Mouse (Mus musculus): ENCODE measurements around the gene Nlrc5. TPM values are rescaled to one million over a fixed set of nuclear protein-coding genes. Genes with fewer than 3 reads are reported as not detected.
"Not testable (repeated sequence)": the region's sequence is repeated elsewhere in the genome, so short reads cannot be mapped to it uniquely, and the experiment has no call there.

The Nlrc5 gene
- polyA plus RNA-seq, 1 experiment from 2014 or later = 0.50 TPM

GRCm38 (mm10) chr8:94396964-94397657 lies 37.0 kb upstream of the Nlrc5 start:
- WGBS = 50% methylated on average over 11 of the region's 11 CpGs
- ATAC-seq = peak; percentile 76
- Histone ChIP-seq H3K36me3 (ENCODE audit: control insufficient read depth, insufficient read depth) (peaks cover 50% of the 10 kb centered on the region), H3K4me1 (replicated peaks; ENCODE audit: control insufficient read depth, insufficient read depth, low read length) (no peaks in the 10 kb centered on the region), H3K4me3 (ENCODE audit: low read depth, low read length) (no peak overlapping the region), H3K9me3 (ENCODE audit: control insufficient read depth) (no peaks in the 10 kb centered on the region), H3K27ac (ENCODE audit: low read depth, low read length) (0 out of 2 replicates have a peak overlapping the region, but pooled peaks have one; percentile 7), H3K4me2 (replicated peaks; ENCODE audit: low read depth) (no peak overlapping the region), H3K9ac (ENCODE audit: low read depth, low read length) (no peak overlapping the region), H3K27me3 (replicated peaks; ENCODE audit: control insufficient read depth, insufficient read depth, low read length) (no peaks in the 10 kb centered on the region)
- peak; percentile 92 for TF ChIP-seq CTCF (IDR thresholded peaks at IDR 0.05; ENCODE audit: low read depth)

DNA sequence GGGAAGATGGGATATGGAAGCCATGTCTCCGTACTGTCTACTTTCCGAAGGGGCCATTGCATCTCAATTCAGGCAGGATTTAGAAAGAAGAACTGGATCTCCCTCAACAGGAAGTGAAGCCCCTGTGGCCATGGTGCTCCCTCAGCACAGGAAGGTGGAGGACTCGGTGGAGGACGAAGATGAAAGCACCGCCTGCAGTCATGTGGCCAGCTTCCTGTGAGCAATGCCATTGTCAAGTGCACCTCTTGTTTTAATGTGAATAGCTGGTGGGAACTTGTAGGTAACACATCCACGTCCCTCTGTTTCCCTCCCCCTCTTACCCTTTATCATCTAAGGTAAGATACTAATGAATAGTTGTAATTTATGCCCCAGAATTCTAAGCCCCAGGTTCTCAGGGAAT lies 35.6 kb upstream of the Nlrc5 start:
- no peak overlapping the region for H3K4me3 ChIP-seq (ENCODE audit: low read depth, low read length)
- no peak overlapping the region for H3K27ac ChIP-seq (ENCODE audit: low read depth, low read length)
- ATAC-seq = no peak
- no peaks in the 10 kb centered on the region for H3K27me3 ChIP-seq (replicated peaks; ENCODE audit: control insufficient read depth, insufficient read depth, low read length)
- WGBS = 72% methylated on average over 6 of the region's 6 CpGs
- H3K4me1 ChIP-seq (replicated peaks; ENCODE audit: control insufficient read depth, insufficient read depth, low read length) = no peaks in the 10 kb centered on the region
- TF ChIP-seq CTCF (IDR thresholded peaks at IDR 0.05; ENCODE audit: low read depth) = no peak
- no peak overlapping the region for H3K4me2 ChIP-seq (replicated peaks; ENCODE audit: low read depth)
- no peaks in the 10 kb centered on the region for H3K9me3 ChIP-seq (ENCODE audit: control insufficient read depth)
- no peak overlapping the region for H3K9ac ChIP-seq (ENCODE audit: low read depth, low read length)
- H3K36me3 ChIP-seq (ENCODE audit: control insufficient read depth, insufficient read depth) = peaks cover 39% of the 10 kb centered on the region

- H3K27ac ChIP-seq (ENCODE audit: low read depth, low read length) = no peak overlapping the region
- TF ChIP-seq CTCF (IDR thresholded peaks at IDR 0.05; ENCODE audit: low read depth) = no peak
- no peaks in the 10 kb centered on the region for H3K4me1 ChIP-seq (replicated peaks; ENCODE audit: control insufficient read depth, insufficient read depth, low read length)
- no peak overlapping the region for H3K9ac ChIP-seq (ENCODE audit: low read depth, low read length)
- no peak overlapping the region for H3K4me3 ChIP-seq (ENCODE audit: low read depth, low read length)
- peaks cover 31% of the 10 kb centered on the region for H3K36me3 ChIP-seq (ENCODE audit: control insufficient read depth, insufficient read depth)
- H3K4me2 ChIP-seq (replicated peaks; ENCODE audit: low read depth) = no peak overlapping the region
- WGBS = 75% methylated on average over 3 of the region's 3 CpGs
- no peaks in the 10 kb centered on the region for H3K27me3 ChIP-seq (replicated peaks; ENCODE audit: control insufficient read depth, insufficient read depth, low read length)
- no peaks in the 10 kb centered on the region for H3K9me3 ChIP-seq (ENCODE audit: control insufficient read depth)
- no peak for ATAC-seq
Measured at GRCm38 (mm10) chr8:94399361-94399953, 34.7 kb upstream of the Nlrc5 start.

DNA sequence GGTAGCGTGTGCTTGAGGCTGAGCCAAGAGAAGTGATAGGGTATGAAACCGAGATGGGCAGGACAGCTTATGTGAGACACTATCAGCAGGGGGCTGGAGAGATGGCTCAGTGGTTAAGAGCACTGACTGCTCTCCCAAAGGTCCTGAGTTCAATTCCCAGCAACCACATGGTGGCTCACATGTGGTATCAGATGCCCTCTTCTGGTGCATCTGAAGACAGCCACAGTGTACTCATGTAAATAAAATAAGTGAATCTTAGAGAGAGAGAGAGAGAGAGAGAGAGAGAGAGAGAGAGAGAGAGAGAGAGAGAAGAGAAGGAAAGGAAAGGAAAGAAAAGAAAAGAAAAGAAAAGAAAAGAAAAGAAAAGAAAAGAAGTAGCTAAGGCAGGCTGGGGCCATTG lies 34.2 kb upstream of the Nlrc5 start:
- not testable (repeated sequence) for H3K9me3 ChIP-seq (ENCODE audit: control insufficient read depth); H3K27me3 ChIP-seq (replicated peaks; ENCODE audit: control insufficient read depth, insufficient read depth, low read length); H3K4me1 ChIP-seq (replicated peaks; ENCODE audit: control insufficient read depth, insufficient read depth, low read length); H3K4me2 ChIP-seq (replicated peaks; ENCODE audit: low read depth); ATAC-seq; H3K4me3 ChIP-seq (ENCODE audit: low read depth, low read length); H3K27ac ChIP-seq (ENCODE audit: low read depth, low read length); H3K9ac ChIP-seq (ENCODE audit: low read depth, low read length)
- TF ChIP-seq CTCF (IDR thresholded peaks at IDR 0.05; ENCODE audit: low read depth) = peak; percentile 50
- H3K36me3 ChIP-seq (ENCODE audit: control insufficient read depth, insufficient read depth) = peaks cover 26% of the 10 kb centered on the region
- 81% methylated on average over 2 of the region's 2 CpGs for WGBS

DNA sequence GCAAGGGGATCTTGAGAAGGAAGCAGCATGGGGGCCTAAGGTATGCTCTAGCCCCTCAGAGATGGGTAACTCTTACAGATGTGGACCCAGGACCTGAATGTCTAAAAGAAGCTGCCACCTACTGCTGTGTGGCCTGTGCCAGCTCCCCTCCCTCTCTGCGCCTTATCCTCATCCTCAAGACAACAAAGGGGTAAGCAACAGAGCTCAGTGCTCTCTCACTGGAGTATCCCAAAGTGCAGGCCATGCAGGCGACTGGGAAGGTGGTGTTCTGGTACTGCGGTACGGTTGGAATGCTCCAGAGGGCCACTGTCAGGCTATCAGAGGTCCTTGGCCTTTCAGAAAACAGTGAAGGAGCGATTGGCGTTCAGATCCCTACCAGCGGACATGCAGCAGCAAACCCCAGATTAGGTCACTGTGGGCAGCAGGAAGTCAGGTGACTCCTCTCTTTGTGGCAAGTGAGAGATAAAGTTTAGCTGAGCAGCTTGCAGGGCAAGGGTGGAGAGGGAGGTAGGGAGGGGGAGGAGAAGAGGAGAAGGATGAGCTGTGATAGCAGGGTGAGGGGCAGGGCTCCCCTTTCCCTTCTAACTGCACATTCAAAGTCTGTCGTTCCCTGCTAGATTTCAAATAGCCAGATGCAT lies 25.6 kb upstream of the Nlrc5 start:
- TF ChIP-seq CTCF (IDR thresholded peaks at IDR 0.05; ENCODE audit: low read depth) = no peak
- H3K9me3 ChIP-seq (ENCODE audit: control insufficient read depth) = no peaks in the 10 kb centered on the region
- no peak overlapping the region for H3K9ac ChIP-seq (ENCODE audit: low read depth, low read length)
- H3K27me3 ChIP-seq (replicated peaks; ENCODE audit: control insufficient read depth, insufficient read depth, low read length) = no peaks in the 10 kb centered on the region
- H3K27ac ChIP-seq (ENCODE audit: low read depth, low read length) = no peak overlapping the region
- no peaks in the 10 kb centered on the region for H3K36me3 ChIP-seq (ENCODE audit: control insufficient read depth, insufficient read depth)
- no peak for ATAC-seq
- WGBS = 46% methylated on average over 8 of the region's 8 CpGs
- H3K4me3 ChIP-seq (ENCODE audit: low read depth, low read length) = no peak overlapping the region
- H3K4me2 ChIP-seq (replicated peaks; ENCODE audit: low read depth) = no peak overlapping the region
- no peaks in the 10 kb centered on the region for H3K4me1 ChIP-seq (replicated peaks; ENCODE audit: control insufficient read depth, insufficient read depth, low read length)

DNA sequence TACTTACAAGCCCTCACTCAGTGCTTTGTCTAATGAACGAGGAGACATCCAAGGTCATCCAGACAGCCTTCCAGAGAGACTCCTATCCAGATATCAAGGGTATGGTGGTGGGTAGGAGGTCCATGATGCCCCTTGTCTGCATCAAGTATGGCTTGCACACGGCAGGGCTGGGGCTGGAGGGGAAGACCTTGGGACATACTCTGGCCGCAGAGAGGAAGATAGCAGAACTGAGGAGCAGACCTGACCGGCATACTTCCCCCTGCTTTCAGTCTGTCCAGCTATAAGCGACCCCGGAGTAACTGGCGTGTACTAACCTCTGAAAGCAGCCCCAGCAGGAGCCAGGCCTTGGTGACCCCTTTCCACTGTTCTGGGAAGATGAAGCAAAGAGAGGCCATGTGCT lies 24.6 kb upstream of the Nlrc5 start:
- H3K4me2 ChIP-seq (replicated peaks; ENCODE audit: low read depth) = no peak overlapping the region
- no peak for TF ChIP-seq CTCF (IDR thresholded peaks at IDR 0.05; ENCODE audit: low read depth)
- no peak overlapping the region for H3K9ac ChIP-seq (ENCODE audit: low read depth, low read length)
- H3K4me3 ChIP-seq (ENCODE audit: low read depth, low read length) = no peak overlapping the region
- no peaks in the 10 kb centered on the region for H3K9me3 ChIP-seq (ENCODE audit: control insufficient read depth)
- no peaks in the 10 kb centered on the region for H3K36me3 ChIP-seq (ENCODE audit: control insufficient read depth, insufficient read depth)
- H3K4me1 ChIP-seq (replicated peaks; ENCODE audit: control insufficient read depth, insufficient read depth, low read length) = no peaks in the 10 kb centered on the region
- 90% methylated on average over 7 of the region's 7 CpGs for WGBS
- ATAC-seq = no peak
- H3K27me3 ChIP-seq (replicated peaks; ENCODE audit: control insufficient read depth, insufficient read depth, low read length) = no peaks in the 10 kb centered on the region
- H3K27ac ChIP-seq (ENCODE audit: low read depth, low read length) = no peak overlapping the region
